Mouse (Mus musculus): ENCODE data around the gene Cdt1.

Cdt1 gene

DNA sequence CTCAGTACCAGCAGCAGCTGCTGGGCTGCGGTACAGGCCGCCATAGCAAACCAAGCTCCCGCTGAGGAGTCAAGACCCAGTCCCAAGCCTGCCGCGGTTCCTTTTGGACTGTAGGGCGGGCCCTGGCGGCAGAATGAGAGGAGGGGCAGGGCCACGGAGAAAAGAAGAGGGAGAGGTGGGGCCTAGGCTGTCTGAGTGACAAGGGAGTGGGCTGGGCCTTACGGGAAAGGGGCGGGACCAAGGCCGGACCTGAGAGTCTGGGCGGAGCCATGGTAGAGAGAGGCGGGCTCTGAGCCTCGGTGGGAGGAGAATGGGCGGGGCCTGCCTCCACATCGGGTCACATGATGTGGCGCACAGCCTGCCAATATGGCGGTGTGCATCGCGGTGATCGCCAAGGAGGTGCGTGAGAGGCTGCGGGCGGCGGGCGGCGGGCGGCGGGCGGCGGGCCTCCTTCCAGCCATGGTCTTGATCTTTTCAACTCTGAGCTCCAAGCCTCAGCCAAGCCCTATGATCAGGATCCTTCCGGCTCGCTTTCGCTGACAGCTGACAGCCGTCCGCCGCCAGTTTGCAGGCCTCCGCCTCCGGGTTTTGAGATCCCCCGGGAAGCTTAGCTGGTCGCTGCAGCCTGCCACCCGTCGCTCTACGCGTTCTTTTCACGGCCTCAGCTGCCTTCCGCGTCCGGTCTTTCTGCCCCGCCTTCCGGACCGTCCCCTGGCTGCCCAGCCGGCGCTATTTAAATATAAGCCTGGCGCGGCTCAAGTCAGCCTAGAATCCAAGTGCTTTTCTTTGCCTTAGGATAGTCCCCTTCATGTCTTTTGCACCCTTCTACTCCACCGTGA lies 43.7 kb downstream of the Cdt1 start, which contains the start of the genes Galns and Trappc2l:
Galns (minus strand) TSS at position 169 of the 839 bp plus-strand sequence.
Trappc2l (plus strand) TSS at position 346 of the 839 bp plus-strand sequence.
- DNase-seq (ENCODE audit: low spot score in 2 of 2): peak; percentile 89 to 95

DNA sequence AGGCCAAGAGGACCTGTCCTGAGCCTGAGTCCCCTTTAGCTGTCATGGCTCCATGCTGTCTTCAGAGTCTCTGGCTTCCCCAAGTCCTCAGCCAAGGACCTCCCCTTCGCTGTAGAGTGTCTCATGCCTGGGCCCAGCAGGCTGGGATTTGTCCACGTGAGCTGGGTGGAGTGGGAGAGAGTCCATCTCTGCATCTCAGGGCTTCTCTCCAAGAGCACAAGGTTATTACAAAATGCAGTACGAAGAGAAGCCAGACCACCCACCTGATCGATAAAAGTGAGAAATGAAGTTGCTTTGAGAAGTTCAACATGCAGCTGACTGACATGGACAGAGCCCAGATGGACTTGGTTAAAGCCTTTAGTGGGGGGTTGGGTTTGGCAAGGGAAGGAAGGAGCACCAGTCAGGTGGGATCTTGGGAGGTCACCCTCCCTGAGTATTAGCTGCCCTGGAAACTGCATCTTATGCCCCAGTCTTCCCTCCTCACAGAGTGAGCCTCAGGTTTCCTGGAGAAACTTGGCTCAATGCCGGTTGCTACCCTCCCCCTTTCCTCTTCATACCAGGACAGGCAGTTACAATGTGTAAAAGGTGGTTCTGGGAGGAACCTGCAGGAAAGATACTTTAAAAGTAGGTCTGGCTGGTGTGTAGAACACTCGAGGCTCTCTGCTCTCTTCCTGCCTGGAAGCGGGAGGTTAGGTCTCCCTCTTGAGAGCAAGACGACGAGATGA lies 48.5 kb downstream of the Cdt1 start:
- no peak for DNase-seq (ENCODE audit: low spot score in 2 of 2)

DNA sequence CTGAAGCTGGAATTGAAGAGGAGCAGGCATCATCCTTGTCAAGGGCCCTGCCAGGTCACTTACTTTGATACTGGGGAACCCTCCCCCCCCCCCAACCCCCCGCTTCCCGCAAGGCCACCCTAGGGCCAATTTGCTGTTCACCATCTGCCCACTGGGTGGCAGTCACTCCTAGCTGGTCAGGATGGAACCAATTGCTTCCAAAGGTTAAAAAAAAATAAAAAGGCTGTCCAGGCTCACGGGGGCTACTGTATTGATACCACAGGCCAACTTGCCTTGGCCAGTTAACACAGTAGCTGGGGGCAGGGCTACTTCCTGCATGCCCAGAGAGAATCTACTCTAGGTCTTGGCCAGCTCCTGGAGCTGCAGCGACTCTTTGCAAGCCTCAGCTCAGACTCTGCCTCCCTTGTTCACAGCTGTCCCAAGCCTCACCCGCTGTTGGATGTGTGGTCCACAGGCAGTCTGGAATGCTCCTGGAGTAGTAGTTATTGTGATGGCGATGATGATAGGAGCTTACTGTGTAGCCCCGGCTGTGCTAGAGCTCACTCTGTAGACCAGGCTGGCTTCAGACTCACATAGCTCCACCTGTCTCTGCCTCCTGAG lies 50.2 kb downstream of the Cdt1 start:
- DNase-seq (ENCODE audit: low spot score in 2 of 2): peak in 1 of 2 experiments; percentile 76

DNA sequence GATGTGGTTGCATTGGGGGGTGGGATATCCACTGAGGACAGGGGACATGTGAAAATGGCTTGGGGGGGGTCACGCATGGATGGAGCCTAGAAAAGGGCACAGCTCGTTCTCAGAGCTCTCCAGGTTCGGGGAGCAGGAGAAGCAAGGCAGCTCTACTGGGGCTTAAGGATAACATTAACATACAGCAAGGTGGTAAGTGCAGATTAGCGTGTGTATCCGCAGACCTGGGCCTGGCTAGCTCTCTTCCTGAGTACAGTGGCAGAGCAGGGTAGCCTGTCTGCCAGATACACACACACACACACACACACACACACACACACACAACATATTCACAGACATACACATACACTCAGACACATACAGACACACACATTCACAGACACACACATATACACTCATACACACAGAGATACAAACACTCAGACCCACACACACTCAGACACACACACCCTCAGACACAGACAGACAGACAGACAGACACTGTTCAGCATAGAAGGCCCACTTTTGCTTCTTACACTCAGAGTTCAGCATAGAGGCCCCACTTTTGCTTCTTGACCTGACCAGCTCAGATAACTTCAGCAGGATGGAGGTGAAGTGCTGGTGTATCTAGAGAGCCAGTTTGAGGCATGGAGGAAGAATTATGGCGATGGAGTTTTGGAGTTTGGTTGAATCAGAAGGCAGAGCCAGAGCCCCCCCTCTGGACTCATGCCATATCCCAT lies 51.0 kb downstream of the Cdt1 start:
- DNase-seq (ENCODE audit: low spot score in 2 of 2): no peak

GRCm38 (mm10) chr8:122620446-122620845 lies 52.6 kb downstream of the Cdt1 start:
- DNase-seq (ENCODE audit: low spot score in 2 of 2): no peak

DNA sequence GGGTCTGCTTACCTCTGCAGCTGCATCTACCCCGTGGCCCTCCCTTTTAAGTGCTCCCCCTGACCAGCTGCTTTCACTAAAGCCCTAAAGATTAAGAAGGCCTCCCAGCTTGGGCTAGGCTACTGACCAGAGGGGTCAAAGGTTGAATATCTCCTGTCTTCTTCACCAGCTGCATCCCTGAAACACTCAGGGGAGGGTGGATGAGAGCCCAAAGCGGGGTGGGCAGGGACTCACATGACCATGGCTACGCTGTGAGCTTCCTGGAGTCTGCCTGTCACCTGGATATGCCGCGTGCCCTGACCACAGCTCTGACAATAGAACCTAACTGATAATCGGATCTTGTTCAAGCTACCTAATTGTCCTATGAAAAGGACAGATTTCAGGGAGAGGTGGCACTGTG lies 54.9 kb downstream of the Cdt1 start, which contains the start of gene Pabpn1l:
Pabpn1l (minus strand) TSS at position 13 of the 400 bp plus-strand sequence.
- DNase-seq (ENCODE audit: low spot score in 2 of 2): no peak
